Mouse (Mus musculus): ENCODE measurements around the gene Aff3.

The Aff3 gene

DNA sequence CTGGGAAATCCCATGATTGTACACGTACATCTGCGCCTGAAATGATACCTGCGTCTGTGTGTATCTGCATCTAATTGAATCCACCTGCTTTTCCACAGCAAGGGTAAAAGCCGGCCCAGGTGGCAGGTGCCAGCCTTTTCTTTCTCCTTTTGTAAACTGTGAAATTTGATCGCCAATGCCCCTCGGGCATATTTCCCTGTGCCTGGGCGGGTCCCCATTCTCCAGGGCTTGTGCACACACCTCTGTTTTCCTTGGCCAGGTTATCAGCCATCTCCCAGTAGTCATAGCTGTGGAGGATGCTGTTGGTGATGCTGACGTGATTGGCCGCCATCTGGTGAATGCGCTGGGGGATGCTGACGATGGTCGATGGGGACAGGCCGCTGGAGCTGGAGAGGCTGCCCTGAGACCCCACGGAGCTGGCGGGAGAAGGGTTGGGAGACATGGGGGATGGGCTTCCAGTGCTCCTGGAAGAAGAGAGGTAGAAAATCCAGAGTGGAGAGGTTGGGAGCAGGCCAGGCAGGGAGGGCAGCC is 483.7 kb downstream of the Aff3 start:
- no peak for DNase-seq (ENCODE audit: low spot score in 2 of 2)

DNA sequence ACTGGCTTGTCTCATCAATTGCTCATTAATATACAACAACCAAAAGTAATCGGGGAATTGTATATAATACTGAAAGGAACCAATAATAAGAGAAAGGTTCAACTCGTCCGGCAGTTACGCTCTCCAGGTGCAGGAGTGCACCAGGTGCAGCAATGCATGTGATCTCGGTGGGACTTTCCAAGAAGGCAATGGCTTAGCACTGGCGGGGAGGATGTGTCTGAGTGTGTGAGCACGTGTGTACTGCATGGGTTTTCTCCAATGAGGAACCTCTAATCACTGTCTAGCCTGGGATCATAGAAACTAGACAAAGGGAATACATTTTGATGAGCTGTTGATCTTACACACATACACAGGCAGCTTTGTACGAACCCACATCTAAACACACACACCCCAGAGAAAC is 485.8 kb downstream of the Aff3 start:
- DNase-seq (ENCODE audit: low spot score in 2 of 2) = no peak

DNA sequence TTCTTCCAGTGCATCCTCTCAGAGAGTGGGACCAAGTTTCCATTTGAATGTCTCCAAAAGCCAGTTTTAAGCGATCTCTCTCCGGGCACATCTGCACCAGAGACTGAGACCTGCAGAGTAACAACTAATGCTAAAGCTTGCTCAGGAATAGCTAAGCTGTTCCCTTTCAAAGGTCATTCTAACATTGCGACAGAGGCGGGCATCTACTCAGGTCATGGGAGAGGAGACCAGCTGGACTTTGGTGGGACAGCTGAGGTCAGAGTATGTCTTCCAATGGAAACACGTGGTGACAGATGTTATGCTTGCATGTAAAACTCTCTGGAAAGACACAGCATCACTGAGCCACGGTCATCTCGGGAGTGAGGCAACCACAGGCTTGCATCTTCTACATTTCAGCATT is 488.7 kb downstream of the Aff3 start:
- DNase-seq (ENCODE audit: low spot score in 2 of 2) = no peak

DNA sequence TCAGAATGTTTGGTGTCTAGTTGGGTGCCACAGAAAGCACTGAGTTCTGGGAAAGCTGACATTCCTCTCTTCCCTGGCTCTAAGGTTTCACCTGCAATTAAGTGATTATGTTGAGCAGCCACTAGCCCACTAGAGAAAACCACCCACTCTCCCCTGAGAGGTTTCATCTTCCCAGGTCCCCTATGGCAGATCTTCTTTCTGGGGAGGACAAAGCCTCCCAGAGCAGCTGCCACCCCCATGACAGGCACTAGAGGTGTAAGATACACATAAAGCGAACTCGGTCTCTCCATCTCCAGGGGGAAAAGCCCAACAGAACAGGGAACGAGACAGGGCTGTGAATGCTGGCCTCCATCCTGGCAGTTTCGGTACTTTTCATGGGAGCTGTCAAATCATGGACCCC is 492.9 kb downstream of the Aff3 start:
- no peak for DNase-seq (ENCODE audit: low spot score in 2 of 2)

DNA sequence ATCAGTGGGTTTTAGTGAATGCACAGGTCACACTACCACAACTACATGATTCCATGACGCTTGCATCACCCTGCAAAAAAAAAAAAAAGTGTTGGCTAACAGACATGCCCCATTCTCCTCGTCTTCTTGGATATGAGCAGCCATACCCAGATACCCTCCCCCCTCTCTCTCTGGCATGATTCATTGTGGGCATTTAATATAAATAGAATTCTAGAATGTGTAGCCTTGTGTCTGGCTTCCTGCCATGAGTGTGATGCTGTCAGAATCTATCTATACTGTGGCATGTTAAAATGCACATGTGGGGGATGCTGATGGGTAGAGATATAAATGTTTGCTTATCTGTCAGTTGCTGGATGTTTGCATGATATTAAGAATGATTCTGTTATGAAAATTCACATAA is 499.1 kb downstream of the Aff3 start:
- DNase-seq (ENCODE audit: low spot score in 2 of 2) = no peak

DNA sequence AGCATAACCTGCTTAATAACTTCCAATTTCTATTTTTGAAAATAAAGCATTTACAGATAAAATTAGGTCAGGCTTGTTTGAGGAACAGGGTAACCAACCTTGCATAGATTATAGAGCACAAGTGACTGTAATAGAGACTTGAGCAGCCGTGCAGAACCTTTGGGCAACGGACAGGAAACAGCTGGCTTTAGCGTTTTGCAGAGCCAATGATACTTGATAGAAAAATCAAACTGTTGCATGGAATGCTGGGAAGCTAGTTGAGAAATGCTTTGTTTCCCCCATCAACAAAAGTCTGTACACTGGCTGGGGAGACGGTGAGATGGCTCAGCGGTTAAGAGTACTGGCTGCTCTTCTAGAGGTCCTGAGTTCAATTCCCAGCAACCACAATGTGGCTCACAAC is 514.7 kb downstream of the Aff3 start:
- DNase-seq (ENCODE audit: low spot score in 2 of 2) = no peak

DNA sequence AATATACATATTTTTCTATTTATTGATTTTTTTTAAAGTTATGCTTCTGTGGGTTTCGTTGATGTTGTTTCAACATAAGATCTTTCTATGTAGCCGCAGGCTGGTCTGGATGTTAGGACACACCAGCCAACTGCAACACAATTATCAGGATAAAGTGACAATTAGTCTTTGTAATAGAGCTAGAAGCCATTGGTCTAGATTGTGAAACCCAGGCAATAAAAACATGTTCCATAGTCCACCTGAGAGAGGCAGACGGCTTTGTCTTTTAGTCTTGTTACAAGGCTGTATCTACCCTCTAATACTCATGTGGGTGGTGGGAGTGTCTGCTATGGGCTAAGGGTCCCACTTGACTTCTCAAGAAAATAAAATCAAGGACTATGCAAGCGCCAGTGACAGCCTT is 518.7 kb downstream of the Aff3 start:
- DNase-seq (ENCODE audit: low spot score in 2 of 2) = no peak

DNA sequence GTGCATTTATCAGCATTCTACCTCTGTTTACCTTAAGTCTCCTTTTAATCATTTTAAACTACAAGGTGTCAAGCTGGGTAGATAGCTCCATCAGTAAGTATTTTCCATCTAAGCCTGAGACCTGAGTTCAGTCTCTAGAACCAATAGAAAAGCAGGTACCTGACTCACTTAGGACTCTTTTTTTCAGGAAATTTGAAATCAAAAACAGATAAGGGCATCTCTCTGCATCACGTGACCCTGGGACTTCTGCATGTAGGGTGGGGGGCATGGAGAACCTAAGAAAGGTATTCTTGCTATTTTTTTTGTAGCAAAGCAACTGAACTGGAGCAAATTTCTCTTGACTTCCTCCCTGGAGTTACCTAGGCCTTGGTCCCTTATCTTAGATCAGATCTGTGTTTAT is 523.4 kb downstream of the Aff3 start:
- no peak for DNase-seq (ENCODE audit: low spot score in 2 of 2)

DNA sequence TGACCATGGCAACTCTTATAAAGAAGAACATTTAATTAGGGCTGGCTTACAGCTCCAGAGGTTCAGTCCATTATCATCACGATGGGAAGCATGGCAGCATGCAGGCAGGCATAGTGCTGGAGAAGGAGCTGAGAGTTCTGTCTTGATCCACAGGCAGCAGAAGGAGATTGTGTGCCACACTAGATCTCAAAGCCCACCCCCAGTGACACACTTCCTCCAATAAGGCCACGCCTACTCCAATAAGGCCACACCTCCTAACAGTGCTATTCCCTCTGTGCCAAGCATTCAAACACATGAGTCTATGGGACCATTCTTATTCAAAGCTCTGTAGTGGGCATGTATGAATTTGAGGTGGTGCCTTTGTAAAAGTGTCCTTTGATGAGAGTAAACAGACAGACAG is 523.8 kb downstream of the Aff3 start:
- DNase-seq (ENCODE audit: low spot score in 2 of 2) = no peak

DNA sequence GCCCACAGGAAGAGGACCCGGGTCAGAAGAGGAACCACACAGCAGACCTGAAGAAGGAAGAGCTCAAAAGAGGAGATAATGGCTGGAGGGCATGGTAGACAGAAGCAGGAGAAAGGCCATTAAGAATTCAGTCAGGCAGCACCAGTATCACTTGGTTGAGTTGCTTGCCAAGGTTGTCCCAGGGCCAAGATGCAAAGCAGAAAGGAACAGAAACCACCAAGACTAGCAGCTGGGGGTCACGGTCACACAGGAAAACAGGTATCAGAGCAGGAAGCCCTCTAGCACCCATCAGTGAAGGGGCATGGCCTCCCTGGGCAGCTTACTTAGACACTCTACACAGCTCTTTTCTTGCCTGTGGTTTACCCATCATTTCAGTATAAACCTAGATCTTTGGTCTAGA is 525.4 kb downstream of the Aff3 start:
- DNase-seq (ENCODE audit: low spot score in 2 of 2) = no peak

DNA sequence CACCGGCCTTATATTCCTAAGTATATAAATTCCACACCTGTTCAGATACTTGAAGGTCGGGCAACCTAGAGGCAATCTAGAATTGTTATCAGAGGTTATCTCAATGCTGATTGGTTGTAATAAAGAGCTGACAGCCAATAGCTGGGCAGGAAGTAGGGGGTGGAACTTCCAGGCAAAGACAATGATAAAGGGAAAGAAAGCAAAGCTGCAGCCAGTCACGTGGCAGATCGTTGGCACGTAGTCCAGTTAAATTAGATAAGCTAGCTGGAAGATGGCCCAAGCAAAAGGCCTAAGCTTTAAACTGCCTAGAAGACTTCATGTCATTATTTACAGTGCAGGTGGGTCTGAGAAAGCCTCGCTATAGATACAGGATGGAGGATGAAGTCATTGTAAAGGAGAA is 531.8 kb downstream of the Aff3 start:
- DNase-seq (ENCODE audit: low spot score in 2 of 2) = no peak

DNA sequence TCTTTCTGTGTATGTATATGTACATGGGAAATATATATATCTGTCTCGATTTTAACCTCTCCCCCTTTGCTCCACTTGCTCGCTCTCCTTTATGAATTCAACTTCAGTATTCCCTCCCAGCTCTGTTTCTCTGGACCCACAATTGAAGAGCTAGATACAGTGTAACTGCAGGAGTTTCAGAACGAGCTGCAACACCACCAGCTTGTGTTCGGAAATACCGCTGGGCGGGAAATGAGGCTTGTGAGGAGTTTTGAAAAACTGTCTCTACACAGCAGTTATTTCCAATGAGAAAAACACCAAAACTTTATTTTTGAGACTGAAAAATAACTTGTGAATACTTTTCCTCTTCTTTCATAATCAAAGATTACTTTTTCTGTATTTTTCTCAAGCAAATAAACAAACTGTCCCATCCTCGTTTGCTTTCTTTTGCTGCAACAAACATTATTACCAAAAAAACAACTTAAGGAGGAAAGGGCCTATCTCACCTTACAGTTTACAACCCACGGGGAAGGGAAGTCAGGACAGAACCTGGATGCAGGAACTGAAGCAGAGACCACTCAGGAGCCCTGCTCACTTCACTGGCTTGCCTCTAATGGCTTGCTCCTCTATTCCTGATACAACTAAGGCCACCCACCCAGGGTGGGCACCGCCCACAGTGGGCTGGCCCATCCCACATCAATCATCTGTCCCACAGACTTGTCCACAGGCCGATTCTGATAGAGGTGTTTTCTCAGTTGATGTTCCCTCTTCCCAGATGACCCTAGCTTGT is 533.9 kb downstream of the Aff3 start:
- no peak for DNase-seq (ENCODE audit: low spot score in 2 of 2)

DNA sequence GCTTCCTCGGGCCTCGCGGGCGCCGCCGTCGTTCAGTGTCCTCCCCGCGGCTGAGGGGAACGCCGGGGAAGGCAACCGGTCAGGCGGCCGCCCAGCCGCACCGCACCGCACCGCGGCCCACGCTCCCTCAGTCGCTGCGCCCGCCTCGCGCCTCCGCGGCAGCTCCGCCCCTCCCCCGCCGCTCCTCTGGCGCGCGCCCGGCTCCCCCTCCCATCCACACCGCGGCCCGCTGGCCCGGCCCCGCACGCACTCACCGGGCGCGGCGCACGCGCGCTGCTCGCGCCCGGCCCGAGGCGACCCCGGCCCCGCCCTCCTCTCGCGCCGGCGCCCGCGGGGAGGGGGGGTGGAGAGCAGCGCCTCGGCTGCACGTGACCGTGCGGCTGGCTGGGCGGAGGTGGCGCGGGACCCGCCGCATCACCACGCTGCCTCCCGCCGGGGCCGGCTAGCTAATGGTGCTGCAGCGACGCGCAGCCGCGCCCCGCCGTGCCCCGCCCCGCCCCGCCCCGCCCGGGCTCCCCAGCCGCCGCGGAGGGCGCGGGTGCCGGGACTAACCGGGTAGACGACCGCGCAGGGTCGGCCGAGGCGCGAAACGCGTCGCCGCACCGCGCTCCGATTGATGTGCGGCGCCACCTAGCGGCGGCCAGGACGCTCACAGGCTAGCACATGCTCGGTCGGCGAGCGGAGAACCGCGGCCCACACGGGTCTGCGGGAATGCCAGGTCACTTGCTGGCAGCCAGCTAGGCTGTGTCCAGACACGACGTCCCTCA is 535.1 kb downstream of the Aff3 start, which contains the start of gene Rev1:
Gene Rev1 (minus strand): TSS at position 301 of the 767 bp plus-strand sequence.
- DNase-seq (ENCODE audit: low spot score in 2 of 2) = peak; percentile 87 to 91

DNA sequence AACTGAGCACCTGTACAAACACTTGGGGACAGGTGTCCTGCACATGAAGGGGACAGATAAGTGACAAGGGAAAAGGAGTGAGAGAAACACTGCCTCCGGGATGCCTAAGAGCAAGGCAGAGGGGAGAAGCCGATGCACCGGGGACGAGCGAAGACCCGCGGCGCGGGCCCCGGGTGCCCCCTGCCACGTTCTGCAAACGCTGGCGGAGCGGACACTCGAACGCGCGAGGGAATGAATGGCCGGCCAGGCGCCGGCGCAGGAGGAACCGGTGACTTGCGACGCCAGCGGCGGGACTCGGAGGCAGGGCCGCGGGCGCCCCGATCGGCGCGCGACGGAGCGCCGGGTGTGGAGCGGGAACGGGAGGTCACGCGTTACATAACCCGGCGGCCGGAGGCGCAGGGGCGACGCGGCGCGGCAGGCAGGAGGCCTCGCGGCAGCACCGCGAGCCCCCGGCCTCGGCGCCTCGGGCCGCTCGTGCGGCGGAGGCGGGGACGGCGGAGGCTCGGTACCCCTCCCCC is 535.8 kb downstream of the Aff3 start:
- peak; percentile 23 to 51 for DNase-seq (ENCODE audit: low spot score in 2 of 2)
